Mouse (Mus musculus) ZHBTc4 (cell line): ENCODE data around the gene Cfdp1.

Experiments used
- DNase-seq: peaks from one replicate; pipeline ENCODE4 v3.0.0-alpha.2; 2011; ENCODE audit warnings: low read depth, low spot score

The Cfdp1 gene

GRCm38 (mm10) chr8:111853861-111854501 is at the start of gene Cfdp1:
Gene Cfdp1, minus strand, starts transcription at chr8:111854291.
- DNase-seq, result peak; percentile 98

- DNase-seq, result peak; percentile 53
Measured at GRCm38 (mm10) chr8:111902080-111902479, 48.0 kb upstream of the Cfdp1 start.

- DNase-seq, result peak; percentile 71
Measured at GRCm38 (mm10) chr8:111898586-111898985, 44.5 kb upstream of the Cfdp1 start.

- DNase-seq, result peak; percentile 56
Measured at GRCm38 (mm10) chr8:111894955-111895354, 40.9 kb upstream of the Cfdp1 start.

- DNase-seq, result no peak
Measured at GRCm38 (mm10) chr8:111892615-111893014, 38.5 kb upstream of the Cfdp1 start.

- DNase-seq, result peak; percentile 83
Measured at GRCm38 (mm10) chr8:111891983-111892382, 37.9 kb upstream of the Cfdp1 start.

- DNase-seq, result no peak
Measured at GRCm38 (mm10) chr8:111890911-111891303, 36.8 kb upstream of the Cfdp1 start.

- peak; percentile 68 for DNase-seq
Measured at GRCm38 (mm10) chr8:111889931-111890910, 36.1 kb upstream of the Cfdp1 start.

GRCm38 (mm10) chr8:111888091-111888650 is 34.1 kb upstream of the Cfdp1 start:
- peak; percentile 42 for DNase-seq

GRCm38 (mm10) chr8:111887479-111887878 is 33.4 kb upstream of the Cfdp1 start:
- no peak for DNase-seq

GRCm38 (mm10) chr8:111883615-111884014 is 29.5 kb upstream of the Cfdp1 start:
- no peak for DNase-seq

GRCm38 (mm10) chr8:111881591-111881990 is 27.5 kb upstream of the Cfdp1 start:
- peak; percentile 64 for DNase-seq

- DNase-seq, result peak; percentile 86
Measured at GRCm38 (mm10) chr8:111877711-111878110, 23.6 kb upstream of the Cfdp1 start.

- peak; percentile 99 for DNase-seq
Measured at GRCm38 (mm10) chr8:111876355-111876948, 22.4 kb upstream of the Cfdp1 start, which contains the start of gene Tmem170. Gene Tmem170, minus strand, starts transcription at chr8:111876750.

- no peak for DNase-seq
Measured at GRCm38 (mm10) chr8:111875758-111876157, 21.7 kb upstream of the Cfdp1 start.

- DNase-seq, result peak; percentile 47
Measured at GRCm38 (mm10) chr8:111871278-111871677, 17.2 kb upstream of the Cfdp1 start.

- no peak for DNase-seq
Measured at GRCm38 (mm10) chr8:111870379-111870778, 16.3 kb upstream of the Cfdp1 start.

GRCm38 (mm10) chr8:111868664-111869063 is 14.6 kb upstream of the Cfdp1 start:
- peak; percentile 83 for DNase-seq

- peak; percentile 53 for DNase-seq
Measured at GRCm38 (mm10) chr8:111865857-111866256, 11.8 kb upstream of the Cfdp1 start.

GRCm38 (mm10) chr8:111865130-111865852 is 11.2 kb upstream of the Cfdp1 start:
- DNase-seq, result no peak

GRCm38 (mm10) chr8:111864648-111865047 is 10.6 kb upstream of the Cfdp1 start:
- no peak for DNase-seq
